Mouse (Mus musculus) layer of hippocampus, postnatal 10 days (tissue): ENCODE data around the gene Fxyd2. TPM values are rescaled to one million over a fixed set of nuclear protein-coding genes. Genes with fewer than 3 reads are reported as not detected.
A peak's percentile ranks its signal among the peaks of the same experiment; 100 is the strongest.

ENCODE experiments used
- DNase-seq, 2 experiments: peaks; one replicate each; pipeline ENCODE4 v3.0.0; 2021; ENCODE audit warnings: low spot score in 2 of 2
- total RNA-seq, 2 experiments: library from RNA; stranded (reverse); gene quantifications; 2 replicates each; pipeline ENCODE4 v1.2.3; 2021

The Fxyd2 gene
- total RNA-seq, 2 experiments from 2014 or later: 8.9 to 10.4 TPM

DNA sequence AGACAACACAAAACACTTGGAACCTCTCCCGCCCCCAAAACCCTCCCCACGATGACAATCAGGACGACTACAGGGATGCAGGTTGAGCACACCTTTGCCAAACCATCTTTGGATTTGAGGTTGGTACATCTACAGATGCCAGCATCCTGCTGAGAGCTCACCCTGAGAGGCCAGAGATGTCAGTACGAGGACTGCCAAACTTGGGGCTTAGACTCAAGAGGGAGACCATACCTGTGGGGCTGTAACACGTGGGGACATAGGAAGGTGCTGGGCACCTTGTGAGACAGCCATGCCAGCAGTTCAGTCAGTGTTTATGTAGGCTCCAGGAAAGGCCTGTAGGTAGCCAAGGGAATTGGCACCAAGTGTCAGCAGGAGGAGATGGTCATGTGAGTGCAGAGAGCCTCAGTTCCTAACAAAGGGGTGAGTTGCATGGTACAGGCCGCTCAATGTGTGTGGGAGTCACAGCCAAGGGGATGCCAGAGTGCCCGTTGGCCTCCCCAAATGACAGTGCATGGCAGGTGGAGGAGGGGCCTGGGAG is 23.4 kb downstream of the Fxyd2 start:
- DNase-seq: no peak

DNA sequence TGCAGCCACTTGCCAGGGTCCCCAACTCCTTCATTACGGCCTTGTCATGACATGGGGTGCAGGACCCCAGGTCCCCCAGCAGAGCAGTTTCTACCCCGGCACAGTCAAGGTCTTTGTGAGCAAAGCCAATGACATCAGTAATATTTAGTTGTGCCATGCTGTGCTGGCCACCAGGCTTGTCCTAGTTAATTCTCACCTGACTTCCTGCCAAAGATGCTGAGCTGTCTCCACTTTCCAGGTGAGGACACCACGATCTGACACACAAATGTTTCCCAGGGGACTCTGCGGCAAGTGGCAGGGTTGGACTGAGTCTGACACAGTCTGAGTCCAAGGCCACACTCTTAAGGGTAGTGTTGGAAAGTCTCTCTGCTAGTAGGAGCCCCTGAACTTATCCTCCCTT is 27.0 kb downstream of the Fxyd2 start, which contains the start of gene Dscaml1:
Dscaml1 (plus strand) TSS at position 173 of the 400 bp plus-strand sequence.
- no peak for DNase-seq

DNA sequence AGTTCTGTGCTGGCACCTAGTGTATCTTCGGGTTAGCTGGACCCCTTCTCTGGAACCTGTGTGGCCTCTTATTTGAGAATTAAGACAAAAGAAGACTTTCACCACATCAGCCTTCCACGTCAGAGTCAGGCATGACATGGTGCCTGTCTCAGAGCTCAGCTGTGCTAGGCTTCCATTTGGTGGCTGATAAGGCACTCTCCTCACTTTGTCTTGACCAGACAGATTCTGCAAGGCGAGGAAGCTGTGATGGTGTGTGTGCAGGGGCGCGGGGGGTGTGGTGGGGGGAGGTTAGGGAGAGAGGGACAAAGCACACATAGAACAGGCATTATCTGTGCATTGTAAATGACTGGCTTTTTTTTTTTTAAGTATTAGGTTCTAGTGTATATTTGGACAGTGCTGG is 29.9 kb downstream of the Fxyd2 start:
- no peak for DNase-seq

DNA sequence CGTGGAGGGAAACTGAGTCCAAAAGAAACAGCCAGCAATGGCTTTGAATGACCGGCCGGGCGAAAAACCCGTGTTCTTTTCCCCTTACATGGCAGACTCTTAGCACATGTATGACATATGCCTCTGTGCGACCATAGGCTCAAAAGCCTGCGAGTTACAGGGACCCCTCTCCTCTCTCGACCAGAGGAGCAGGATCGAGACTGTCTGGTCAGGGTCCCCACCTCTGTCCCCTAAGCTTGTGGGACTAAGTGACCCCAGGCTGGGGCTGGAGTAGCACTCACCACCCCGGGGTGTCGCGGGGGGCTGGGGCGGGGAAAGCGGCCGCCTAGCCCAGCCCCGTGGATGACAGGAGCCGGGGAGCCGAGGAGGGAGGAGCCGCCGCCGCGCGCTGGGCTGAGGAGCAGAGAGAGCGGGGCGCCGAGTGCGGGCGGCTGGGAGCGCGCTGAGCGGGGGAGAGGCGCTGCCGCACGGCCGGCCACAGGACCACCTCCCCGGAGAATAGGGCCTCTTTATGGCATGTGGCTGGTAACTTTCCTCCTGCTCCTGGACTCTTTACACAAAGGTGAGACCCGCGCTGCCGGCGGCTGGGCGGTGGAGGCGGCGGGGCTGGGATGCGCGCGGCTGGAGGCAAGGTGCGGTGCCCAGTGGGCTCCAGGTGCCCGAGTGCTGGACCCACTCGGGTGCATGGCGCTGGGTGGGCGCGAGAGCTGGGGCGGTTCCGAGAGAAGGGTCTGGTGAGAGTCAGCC is 30.7 kb downstream of the Fxyd2 start:
- peak; percentile 64 to 77 for DNase-seq

DNA sequence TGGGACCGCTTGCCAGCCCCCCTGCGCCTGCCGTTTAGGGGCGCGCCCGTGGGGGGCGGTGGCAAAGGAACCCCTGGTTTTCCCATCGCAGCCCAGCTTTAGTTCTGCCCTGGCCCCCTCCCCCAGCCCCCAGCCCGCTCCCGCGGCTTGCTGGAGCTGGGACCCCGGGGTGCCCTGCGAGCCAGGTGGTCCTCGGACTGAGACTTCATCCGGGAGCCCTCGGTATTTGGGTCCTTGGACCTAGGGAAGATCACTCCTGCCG is 31.2 kb downstream of the Fxyd2 start:
- DNase-seq: peak in 1 of 2 experiments; percentile 47

DNA sequence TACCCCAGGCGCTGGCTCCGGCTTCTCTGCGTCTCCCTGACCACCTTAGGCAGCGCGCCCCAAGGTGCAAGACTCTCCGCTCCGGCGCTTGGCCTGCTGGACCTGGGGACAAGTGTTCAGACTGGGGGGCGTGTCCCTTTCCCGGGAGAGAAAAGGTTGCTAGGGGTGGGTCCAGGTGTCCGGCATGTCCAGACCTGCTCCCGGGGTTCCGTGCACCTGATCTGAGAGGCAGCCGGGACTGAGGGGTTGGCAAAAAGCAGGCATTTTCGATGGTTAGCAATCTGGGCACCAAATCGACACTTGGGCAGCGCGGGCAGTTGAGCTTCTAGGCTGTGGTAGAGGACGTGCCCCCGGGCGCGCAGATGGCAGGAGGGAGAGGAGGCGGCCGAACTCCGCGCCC is 31.7 kb downstream of the Fxyd2 start:
- peak in 1 of 2 experiments; percentile 30 for DNase-seq

DNA sequence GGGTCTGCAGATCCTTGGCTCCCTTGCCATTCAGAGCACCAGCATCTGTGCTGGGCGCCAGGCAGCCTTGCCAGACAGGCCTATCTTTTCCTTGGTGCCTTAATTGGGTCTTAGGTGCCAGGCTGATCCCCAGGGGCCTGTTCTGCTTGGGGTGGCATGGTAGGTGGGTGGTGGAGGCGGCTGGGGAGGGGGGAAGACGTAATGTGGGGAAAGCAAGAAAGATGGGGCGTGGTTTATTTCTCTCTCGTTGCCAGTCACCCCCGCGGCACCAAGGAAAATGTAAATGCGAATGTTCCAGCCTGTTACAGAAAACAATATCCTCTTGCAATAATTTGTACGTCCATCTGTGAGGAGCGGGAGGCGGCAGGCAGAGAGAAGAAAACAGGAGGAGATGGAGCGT is 33.2 kb downstream of the Fxyd2 start:
- peak; percentile 47 to 56 for DNase-seq

DNA sequence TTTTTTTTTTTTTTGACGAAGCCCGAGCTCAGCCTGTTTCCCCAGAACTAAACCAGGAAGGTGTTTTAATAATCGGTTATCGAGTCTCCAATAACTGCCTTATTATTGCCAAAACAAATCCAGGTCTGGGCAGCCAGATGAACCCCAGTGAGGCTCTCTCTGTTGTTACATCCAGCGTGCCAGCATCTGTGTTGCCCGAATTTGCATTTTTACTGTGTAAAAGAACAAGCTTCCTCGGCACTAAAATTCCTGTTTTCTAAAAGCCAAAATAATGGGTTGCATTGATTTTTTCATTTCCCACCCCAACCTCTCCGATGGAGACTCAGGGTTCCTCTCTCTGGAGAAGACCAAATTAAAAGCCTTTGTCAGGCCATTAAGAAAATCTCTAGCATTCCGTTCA is 33.6 kb downstream of the Fxyd2 start:
- DNase-seq: no peak

DNA sequence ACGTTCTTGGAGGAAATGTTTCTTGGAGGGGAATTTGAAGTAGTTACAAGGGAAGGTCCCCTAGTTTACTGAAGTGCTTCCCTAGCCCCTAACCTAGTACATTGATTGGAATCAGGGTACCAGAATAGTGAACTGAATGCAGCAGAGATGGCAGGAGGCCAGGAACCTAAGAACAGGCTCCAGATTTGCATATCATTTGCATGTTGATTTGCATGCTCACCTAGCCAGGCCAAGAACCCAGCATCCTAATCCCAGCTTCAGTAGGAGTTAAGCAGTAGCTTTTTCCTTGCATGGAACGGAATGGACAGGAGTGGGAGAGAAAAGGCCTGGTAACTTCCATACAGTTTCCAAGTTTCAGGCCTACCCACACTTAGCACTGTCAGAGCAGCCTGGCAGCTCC is 34.7 kb downstream of the Fxyd2 start:
- DNase-seq: peak; percentile 36 to 53

DNA sequence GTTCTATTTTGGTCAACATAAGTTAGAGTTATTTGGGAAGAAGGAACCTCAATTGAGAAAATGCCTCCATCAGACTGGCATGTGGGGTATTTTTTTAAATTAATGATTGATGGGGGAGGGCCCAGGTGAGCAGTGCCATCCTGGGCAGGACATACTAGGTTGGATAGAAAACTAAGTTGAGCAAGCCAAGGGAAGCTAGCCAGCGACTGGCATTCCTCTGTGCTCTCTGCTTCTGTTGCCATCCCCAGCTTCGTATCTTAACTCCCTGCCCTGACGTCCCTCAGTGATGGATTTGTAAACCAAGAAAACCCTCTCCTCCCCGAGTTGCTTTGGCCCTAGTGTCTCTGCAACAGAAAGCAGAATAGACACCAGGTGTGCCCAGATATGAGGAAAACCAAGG is 39.6 kb downstream of the Fxyd2 start:
- no peak for DNase-seq

DNA sequence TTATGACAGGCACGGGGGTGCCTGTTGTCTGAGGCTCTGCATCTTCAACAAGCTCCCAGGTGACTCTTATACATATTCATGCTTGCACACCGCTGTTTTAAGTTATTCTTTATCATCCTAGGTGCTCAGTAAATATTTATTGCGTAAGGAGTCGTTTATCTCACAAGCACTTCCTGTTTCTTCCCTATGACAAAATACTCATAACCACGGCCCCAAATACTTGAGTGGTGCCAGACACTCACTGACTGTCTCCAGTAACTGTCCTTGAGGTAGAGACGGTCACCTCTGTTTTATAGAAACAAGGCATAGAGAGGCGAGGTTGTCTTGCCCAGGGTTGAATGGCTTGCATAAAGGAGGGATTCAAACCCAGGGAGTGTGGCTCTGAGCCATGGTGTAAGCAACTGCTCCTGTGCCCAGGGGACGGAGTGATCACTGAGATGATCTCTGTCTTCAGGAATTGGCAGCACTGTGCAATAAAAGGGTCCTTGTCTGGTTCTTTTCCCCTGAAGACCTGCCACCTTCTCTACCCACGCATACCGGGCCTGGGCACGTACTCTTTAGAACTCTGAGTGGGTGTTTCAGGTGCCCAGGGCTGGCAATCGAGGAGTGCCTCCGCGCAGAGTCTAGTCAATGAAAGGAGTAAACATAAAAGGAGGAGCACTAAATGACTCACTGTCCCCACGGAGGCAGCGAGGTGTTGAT is 40.8 kb downstream of the Fxyd2 start:
- no peak for DNase-seq

DNA sequence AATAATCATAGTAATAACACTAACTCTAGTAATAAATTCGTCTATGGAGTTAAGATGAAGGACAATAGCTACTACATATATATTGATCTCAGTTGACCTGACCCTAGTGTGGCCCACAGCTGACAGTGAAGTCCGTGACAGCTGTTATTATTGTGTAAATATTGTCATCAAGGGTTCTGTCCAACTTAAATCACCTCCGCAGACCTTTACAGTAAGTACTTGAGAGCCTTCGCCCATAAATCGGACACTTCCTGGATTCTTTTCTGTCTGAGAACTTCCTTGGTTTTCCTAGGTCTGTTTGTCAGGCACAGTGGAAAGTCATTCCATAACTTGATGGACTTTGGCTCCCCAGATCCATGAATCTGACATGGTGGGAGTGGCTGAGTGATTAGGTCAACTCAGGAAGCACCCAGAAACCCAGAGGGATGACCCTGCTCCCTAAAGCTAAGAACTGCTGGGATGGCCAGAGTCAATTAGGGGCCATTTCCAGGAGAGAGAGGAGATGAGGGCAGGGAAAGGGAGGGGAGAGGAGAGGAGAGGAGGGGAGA is 44.9 kb downstream of the Fxyd2 start:
- DNase-seq: no peak

DNA sequence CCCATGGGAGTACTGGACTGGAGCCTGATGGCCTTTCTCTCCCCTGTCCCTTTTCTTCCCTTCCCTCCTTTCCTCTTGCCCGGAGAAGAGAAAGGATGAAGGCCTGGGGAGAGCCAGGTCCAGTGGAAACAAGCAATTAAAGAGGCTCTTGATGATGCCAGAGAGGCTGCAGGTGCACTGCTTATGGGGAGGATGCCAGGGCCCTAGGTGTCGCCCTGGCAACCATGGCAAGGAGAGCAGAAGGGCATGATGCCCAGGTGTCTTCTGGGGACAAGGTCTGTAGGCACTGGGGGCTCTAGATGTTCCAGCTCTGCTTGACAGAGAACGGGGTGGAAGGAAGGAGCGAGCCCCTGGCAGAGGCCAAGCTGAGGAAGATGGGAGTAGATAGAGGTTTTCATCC is 50.2 kb downstream of the Fxyd2 start:
- no peak for DNase-seq

DNA sequence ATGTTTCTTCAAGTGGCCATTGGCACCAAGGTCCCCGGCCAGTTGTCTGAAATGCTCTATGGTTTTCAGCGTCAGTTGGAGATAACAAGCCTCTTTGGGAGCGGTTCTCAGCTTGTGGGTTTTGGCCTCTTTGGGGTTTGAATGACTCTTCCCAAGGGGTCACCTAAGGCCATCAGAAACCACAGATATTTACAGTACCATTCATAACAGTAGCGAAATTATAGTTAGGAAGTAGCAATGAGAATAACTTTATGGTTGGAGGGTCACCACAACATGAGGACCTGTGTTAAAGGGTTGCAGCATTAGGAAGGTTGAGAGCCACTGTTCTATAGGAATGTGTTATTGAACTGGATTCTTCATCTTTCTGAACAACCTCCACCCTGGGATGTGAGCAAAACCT is 51.9 kb downstream of the Fxyd2 start:
- DNase-seq: no peak

DNA sequence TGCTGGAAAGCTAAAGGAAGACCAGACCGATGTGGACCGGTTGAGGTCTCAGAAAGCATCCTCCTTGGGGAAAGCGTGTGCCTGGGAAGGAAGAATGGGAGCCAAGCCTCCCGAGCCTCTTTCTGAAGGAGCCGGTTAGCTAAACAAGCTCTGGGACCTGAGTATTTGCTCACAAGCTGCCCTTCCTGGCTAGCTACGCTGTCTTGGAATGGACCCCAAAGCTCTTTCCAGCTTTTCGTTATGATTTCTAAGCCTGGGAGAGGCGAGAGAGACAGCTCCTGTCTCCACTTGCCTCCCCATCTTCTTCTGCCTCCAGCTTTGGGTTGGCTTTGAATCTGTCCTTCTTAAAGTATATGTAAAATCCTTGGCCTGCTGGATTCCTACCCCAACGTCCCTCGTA is 54.6 kb downstream of the Fxyd2 start:
- DNase-seq: no peak

DNA sequence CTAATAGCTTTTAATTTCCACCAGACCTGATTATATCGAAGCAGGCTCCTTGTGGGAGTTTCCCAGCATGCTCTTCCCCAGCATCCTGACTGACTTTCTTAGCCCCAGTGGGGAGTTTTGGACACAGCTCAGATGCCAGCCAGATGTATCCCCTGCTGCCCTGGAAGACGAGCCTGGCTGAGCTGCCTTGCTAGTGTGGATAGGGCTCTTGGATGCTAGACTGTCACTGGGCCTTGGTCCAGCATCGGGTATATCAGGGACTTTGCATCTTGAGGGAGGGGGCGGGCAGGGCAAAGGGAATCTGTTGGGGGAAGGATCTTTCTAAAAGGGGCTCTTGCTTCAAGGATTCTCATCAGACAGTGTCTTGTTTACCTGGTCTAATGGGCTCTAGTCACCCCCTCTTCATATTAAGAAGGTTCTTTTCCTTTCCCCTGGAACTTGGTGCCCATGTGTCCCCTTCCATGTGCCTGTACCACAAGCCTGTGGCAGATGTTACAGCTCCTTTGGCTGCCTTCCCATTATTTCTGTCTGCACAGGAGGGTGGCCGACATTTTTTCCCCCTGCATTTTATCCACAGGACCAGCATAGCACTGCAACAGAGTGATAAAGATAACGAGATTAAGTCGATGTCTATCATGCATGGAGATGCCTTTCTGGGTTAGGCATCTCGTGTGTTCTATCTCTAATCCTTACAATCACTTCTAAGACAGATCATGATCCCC is 55.6 kb downstream of the Fxyd2 start:
- no peak for DNase-seq

DNA sequence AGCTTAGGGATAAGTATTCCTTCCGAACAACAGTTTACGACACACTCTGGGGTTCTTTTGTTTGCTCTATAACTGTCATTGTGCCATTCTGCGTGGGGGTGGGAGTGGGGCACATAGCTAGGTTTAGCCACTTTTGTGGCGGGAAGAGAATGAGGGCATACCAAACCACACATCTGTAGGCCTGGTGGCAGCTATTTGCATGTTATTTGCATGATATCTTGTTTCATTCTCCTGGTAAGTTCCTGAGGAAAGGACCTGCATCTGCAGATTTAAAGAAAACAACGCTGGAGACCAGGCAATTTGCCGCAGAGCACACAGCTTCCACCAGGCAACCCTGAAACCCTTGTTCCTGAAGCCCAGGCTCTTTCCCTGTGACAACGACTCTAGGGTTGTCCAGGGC is 57.7 kb downstream of the Fxyd2 start:
- no peak for DNase-seq

DNA sequence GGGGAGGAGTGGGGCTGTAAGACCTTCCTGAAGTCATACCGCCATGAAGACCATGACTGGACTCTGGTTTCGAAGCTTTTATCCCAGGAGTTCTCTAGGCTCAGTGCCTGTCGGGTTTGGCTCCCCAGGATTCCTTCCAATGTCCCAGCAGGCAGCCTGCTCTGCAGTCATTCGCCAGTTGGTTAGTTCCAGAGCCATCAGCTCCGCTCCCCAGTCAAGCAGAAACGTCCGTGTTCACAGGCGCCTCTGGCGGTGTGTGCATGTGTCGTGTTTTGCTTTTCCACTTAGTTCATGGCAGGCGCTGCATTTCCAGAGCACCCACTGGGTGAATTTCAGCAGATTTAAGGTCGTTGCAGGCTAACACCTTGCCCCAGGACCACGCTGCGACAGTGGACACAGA is 58.9 kb downstream of the Fxyd2 start:
- peak; percentile 47 to 58 for DNase-seq
